Mouse (Mus musculus): ENCODE measurements at regions not wholly inside any gene's neighbourhood (a gene's known extent, or its start where the extent isn't known, plus 50 kb on each side); places are given as distances from the start of the nearest gene placed in this dataset.

- no peak overlapping the region for H3K4me3 ChIP-seq (ENCODE audit: low read depth, low read length)
- H3K4me2 ChIP-seq (ENCODE audit: low read depth, low read length), result no peak overlapping the region
Observed at GRCm38 (mm10) chr15:28126846-28127245, 76.7 kb upstream of the Dnah5 start.

GRCm38 (mm10) chr15:28129536-28129935 is 74.0 kb upstream of the Dnah5 start:
- H3K9me3 ChIP-seq (replicated peaks; ENCODE audit: control insufficient read depth, low read length), result no peaks in the 10 kb centered on the region
- DNase-seq (ENCODE audit: low spot score) (no peak), ATAC-seq (ENCODE audit: insufficient read depth, low read depth) (no peak)
- H3K4me2 ChIP-seq (ENCODE audit: low read depth, low read length), result no peak overlapping the region
- H3K4me3 ChIP-seq (ENCODE audit: low read depth, low read length), result no peak overlapping the region
- no peak overlapping the region for H3K27ac ChIP-seq (ENCODE audit: low read depth)
- no peaks in the 10 kb centered on the region for H3K36me3 ChIP-seq (replicated peaks; ENCODE audit: control insufficient read depth, insufficient read depth, low read length)
- H3K27me3 ChIP-seq (ENCODE audit: control insufficient read depth, insufficient read depth, low read length), result no peaks in the 10 kb centered on the region
- TF ChIP-seq CTCF (IDR thresholded peaks at IDR 0.05; ENCODE audit: low read depth) (no peak), EP300 (IDR thresholded peaks at IDR 0.05; ENCODE audit: low read depth) (no peak)
- peaks cover 12% of the 10 kb centered on the region; the same call in 1 of the 2 replicates for H3K4me1 ChIP-seq (ENCODE audit: control insufficient read depth, insufficient read depth)
- H3K9ac ChIP-seq (replicated peaks; ENCODE audit: low read depth, low read length), result no peak overlapping the region
- 88% methylated on average over 7 of the region's 7 CpGs for WGBS

More at GRCm38 (mm10) chr15:28126846-28127245, 76.7 kb upstream of the Dnah5 start:
- no peaks in the 10 kb centered on the region for H3K4me1 ChIP-seq (ENCODE audit: control insufficient read depth, insufficient read depth)
- 65% methylated on average over 3 of the region's 3 CpGs for WGBS
- H3K9me3 ChIP-seq (replicated peaks; ENCODE audit: control insufficient read depth, low read length), result no peaks in the 10 kb centered on the region
- H3K27ac ChIP-seq (ENCODE audit: low read depth), result no peak overlapping the region
- ATAC-seq (ENCODE audit: insufficient read depth, low read depth) (no peak), DNase-seq (ENCODE audit: low spot score) (no peak)
- no peaks in the 10 kb centered on the region for H3K27me3 ChIP-seq (ENCODE audit: control insufficient read depth, insufficient read depth, low read length)
- no peaks in the 10 kb centered on the region for H3K36me3 ChIP-seq (replicated peaks; ENCODE audit: control insufficient read depth, insufficient read depth, low read length)
- TF ChIP-seq EP300 (IDR thresholded peaks at IDR 0.05; ENCODE audit: low read depth) (no peak), CTCF (IDR thresholded peaks at IDR 0.05; ENCODE audit: low read depth) (no peak)
- H3K9ac ChIP-seq (replicated peaks; ENCODE audit: low read depth, low read length), result no peak overlapping the region

GRCm38 (mm10) chr15:28131546-28131945 is 72.0 kb upstream of the Dnah5 start:
- WGBS, result 72% methylated on average over 4 of the region's 4 CpGs
- no peak for DNase-seq (ENCODE audit: low spot score)
- H3K36me3 ChIP-seq (replicated peaks; ENCODE audit: control insufficient read depth, insufficient read depth, low read length), result no peaks in the 10 kb centered on the region

GRCm38 (mm10) chr15:28133171-28133810 is 70.3 kb upstream of the Dnah5 start:
- 36% methylated on average over 10 of the region's 10 CpGs for WGBS
- no peak for TF ChIP-seq CTCF (IDR thresholded peaks at IDR 0.05; ENCODE audit: low read depth)
- no peak for TF ChIP-seq EP300 (IDR thresholded peaks at IDR 0.05; ENCODE audit: low read depth)
- Histone ChIP-seq H3K36me3 (replicated peaks; ENCODE audit: control insufficient read depth, insufficient read depth, low read length) (no peaks in the 10 kb centered on the region), H3K27ac (ENCODE audit: low read depth) (0 out of 2 replicates have a peak overlapping the region, but pooled peaks have one; percentile 8), H3K9ac (replicated peaks; ENCODE audit: low read depth, low read length) (no peak overlapping the region), H3K27me3 (ENCODE audit: control insufficient read depth, insufficient read depth, low read length) (no peaks in the 10 kb centered on the region), H3K9me3 (replicated peaks; ENCODE audit: control insufficient read depth, low read length) (no peaks in the 10 kb centered on the region), H3K4me1 (ENCODE audit: control insufficient read depth, insufficient read depth) (peaks cover 12% of the 10 kb centered on the region; the same call in 1 of the 2 replicates), H3K4me3 (ENCODE audit: low read depth, low read length) (no peak overlapping the region), H3K4me2 (ENCODE audit: low read depth, low read length) (peak overlapping the region; percentile 11; the same call in 1 of the 2 replicates)
- DNase-seq (ENCODE audit: low spot score) (peak; percentile 19), ATAC-seq (ENCODE audit: insufficient read depth, low read depth) (peak; percentile 39; the same call in 1 of the 2 replicates)

More at GRCm38 (mm10) chr15:28131546-28131945, 72.0 kb upstream of the Dnah5 start:
- Histone ChIP-seq H3K9me3 (replicated peaks; ENCODE audit: control insufficient read depth, low read length) (no peaks in the 10 kb centered on the region), H3K27me3 (ENCODE audit: control insufficient read depth, insufficient read depth, low read length) (no peaks in the 10 kb centered on the region), H3K4me2 (ENCODE audit: low read depth, low read length) (no peak overlapping the region), H3K4me3 (ENCODE audit: low read depth, low read length) (no peak overlapping the region), H3K9ac (replicated peaks; ENCODE audit: low read depth, low read length) (no peak overlapping the region), H3K27ac (ENCODE audit: low read depth) (no peak overlapping the region), H3K4me1 (ENCODE audit: control insufficient read depth, insufficient read depth) (peaks cover 12% of the 10 kb centered on the region; the same call in 1 of the 2 replicates)
- TF ChIP-seq CTCF (IDR thresholded peaks at IDR 0.05; ENCODE audit: low read depth) (no peak), EP300 (IDR thresholded peaks at IDR 0.05; ENCODE audit: low read depth) (no peak)
- no peak for ATAC-seq (ENCODE audit: insufficient read depth, low read depth)

GRCm38 (mm10) chr15:28134206-28134605 is 69.3 kb upstream of the Dnah5 start:
- TF ChIP-seq CTCF (IDR thresholded peaks at IDR 0.05; ENCODE audit: low read depth) (no peak), EP300 (IDR thresholded peaks at IDR 0.05; ENCODE audit: low read depth) (no peak)
- H3K27ac ChIP-seq (ENCODE audit: low read depth), result no peak overlapping the region
- no peaks in the 10 kb centered on the region for H3K27me3 ChIP-seq (ENCODE audit: control insufficient read depth, insufficient read depth, low read length)
- H3K4me2 ChIP-seq (ENCODE audit: low read depth, low read length), result no peak overlapping the region
- no peaks in the 10 kb centered on the region for H3K9me3 ChIP-seq (replicated peaks; ENCODE audit: control insufficient read depth, low read length)
- WGBS, result 13% methylated on average over 2 of the region's 2 CpGs
- H3K36me3 ChIP-seq (replicated peaks; ENCODE audit: control insufficient read depth, insufficient read depth, low read length), result no peaks in the 10 kb centered on the region
- H3K4me1 ChIP-seq (ENCODE audit: control insufficient read depth, insufficient read depth), result peaks cover 12% of the 10 kb centered on the region; the same call in 1 of the 2 replicates
- no peak for DNase-seq (ENCODE audit: low spot score)
- H3K9ac ChIP-seq (replicated peaks; ENCODE audit: low read depth, low read length), result no peak overlapping the region
- no peak overlapping the region for H3K4me3 ChIP-seq (ENCODE audit: low read depth, low read length)
- no peak for ATAC-seq (ENCODE audit: insufficient read depth, low read depth)
